Mouse (Mus musculus) kidney, adult 8-10 months (tissue): ENCODE data around the gene Lhx3.

Experiments
- DNase-seq, 2 experiments: peaks; one replicate each; pipeline ENCODE4 v3.0.0; 2022

Lhx3 gene

DNA sequence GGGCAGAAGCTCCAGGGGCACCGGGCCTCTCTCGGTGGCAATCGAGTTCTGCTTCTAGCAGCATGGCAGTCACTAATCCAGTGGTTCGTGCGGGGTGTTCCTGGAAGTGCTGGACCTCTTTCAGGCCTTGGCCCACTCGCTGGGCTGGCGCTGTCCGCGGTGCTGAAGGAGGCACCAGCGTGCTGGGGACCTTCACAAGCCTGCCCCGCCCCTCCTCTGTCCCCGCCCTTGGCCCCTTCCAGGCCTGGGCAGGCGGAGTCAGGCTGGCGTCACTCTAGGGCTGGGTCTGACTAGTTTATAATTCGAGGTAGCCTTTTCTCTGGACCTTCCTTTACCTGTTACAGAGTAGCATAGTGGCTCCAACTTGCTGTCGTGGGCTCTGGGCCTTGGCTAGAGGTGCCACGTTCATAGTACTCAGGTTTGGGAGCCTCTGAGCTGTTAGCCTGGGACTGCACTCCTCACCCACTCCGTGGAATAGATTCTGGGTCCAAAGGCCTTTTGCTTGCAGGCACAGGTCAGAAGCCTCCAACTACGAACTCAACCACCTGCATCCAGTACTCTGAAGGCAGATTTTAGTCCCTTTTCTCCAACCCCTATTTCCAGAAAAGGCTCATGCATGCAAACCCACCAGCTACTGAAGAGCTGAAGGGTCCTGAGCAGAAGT is at the start of gene Lhx3:
Gene Lhx3 (minus strand): TSS at position 164 of the 664 bp plus-strand sequence.
- peak; percentile 77 to 88 for DNase-seq

DNA sequence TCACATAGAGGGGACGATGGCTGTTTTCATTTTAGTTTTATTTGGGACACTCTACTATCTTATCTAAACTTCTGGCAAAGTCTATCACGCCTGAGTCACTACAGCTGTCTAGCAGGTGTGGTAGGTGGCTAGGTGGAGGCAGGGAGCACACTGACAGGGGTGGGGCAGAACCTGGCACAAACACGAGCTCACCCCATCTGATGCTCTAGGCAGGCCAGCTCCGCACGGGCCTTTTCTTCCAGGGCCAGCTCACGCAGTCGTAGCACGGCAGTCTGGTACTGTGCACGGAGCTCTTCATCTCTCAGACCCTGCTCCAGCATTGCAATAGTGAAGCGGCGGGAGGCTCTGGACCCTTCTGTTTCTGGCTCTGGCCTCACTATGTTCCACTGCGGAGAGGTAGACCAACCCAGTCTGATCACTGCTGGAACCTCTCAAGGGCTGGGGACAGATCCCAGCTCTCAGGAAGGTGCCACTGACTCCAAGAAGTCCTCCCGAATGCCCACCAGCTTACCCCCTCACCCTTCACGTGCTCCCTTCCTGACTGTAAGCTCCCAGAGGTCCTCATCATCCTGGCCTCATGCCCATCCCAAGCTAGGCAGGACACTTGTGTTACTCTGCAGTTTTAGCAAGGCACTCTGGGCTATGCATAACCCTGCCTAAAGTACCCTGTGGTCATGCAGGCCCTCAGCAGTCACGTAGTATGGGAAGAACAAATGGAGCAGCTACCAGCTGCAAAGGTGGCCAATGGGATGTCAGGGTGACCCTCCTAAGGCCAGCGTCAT is 49.4 kb upstream of the Lhx3 start:
- DNase-seq = no peak

GRCm38 (mm10) chr2:26254816-26255215 is 46.7 kb upstream of the Lhx3 start:
- no peak for DNase-seq

DNA sequence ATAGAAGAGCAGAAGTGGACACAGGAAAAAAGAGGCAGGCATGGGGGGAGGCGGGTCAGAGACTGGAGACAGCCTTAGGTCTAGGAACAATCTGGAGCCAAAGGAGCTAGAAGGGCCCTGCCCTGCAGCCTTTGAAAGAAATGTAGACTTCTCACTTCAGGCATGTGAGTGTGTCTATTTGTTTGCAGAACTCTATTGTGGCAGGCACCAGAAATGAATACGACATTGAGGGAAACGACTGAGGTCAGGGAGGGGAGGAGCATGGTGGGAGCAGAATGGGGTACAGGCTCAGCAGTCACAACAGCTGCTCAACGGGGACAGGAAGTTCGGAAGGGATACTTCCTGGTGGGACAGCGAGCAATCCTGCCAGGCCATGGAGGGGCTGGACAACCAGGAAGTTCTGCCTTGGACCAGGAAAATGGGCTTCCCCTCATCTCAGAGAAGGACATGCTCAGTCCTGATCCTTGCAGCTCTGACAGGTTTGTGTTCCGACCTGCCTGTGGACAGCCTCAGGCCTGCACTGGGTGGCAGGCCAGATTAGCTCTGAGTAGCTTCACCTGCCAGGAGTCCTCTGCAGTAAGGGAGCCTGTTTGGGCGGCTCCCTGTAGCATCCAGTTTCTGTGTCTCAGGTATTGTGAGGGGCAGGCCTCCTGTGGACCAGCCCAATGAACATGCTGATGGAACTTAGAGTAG is 44.6 kb upstream of the Lhx3 start:
- no peak for DNase-seq

GRCm38 (mm10) chr2:26247531-26247930 is 39.4 kb upstream of the Lhx3 start:
- DNase-seq = no peak

- DNase-seq = no peak
These were observed 32.8 kb upstream of the Lhx3 start for GRCm38 (mm10) chr2:26240841-26241240.

- no peak for DNase-seq
These were observed 32.2 kb upstream of the Lhx3 start for GRCm38 (mm10) chr2:26240330-26240729.

DNA sequence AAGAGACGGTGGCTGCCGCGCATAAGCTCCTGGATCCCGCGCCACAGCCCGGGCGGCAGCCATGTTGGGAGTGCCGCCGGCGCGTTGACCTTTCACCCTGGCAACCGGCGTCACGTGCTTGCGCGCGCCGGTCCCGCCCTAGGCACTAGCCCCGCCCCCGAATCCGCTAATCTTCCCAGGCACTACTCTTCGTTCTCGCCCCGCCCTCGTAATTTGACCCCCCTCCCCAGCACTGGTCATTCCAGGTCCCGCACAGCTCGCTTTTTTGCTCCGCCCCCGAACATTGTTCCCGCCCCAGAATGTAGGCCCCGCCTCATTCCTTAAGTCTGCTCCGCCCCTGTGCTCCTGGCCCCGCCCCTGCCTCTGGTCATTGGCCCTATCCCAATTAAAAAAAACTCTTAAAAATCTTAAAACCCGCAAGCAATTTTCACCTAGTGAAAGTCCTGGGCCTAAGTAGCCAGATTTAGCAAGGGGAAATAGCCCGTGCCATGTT is 29.2 kb upstream of the Lhx3 start, which contains the start of gene Qsox2:
Gene Qsox2 (minus strand): TSS at position 236 of the 493 bp plus-strand sequence.
- DNase-seq = peak; percentile 95 to 97

GRCm38 (mm10) chr2:26236681-26237289 is 28.7 kb upstream of the Lhx3 start:
- no peak for DNase-seq

GRCm38 (mm10) chr2:26234771-26235170 is 26.7 kb upstream of the Lhx3 start:
- peak; percentile 12 to 32 for DNase-seq

- no peak for DNase-seq
These were observed 26.2 kb upstream of the Lhx3 start for GRCm38 (mm10) chr2:26234253-26234652.

DNA sequence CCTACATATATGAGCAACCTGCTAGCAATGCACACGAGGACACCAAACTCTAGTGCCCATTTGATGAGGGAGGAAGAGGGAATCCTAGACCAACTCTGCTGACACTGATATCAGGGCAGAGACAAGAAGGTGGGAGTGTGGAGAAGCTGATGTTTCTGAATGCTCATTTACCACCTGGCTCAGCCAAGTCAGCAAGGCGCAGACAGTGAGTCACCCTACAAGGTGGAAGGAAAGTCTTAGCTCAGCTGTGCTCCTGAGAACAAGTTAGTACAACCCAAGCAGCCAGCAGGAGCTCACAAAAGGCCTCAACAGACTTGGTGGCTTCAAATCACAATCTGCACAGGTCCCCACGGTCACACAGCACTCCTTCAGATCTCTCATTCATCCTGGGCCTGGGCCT is 23.3 kb upstream of the Lhx3 start:
- DNase-seq = no peak

GRCm38 (mm10) chr2:26230253-26230652 is 22.2 kb upstream of the Lhx3 start:
- no peak for DNase-seq

DNA sequence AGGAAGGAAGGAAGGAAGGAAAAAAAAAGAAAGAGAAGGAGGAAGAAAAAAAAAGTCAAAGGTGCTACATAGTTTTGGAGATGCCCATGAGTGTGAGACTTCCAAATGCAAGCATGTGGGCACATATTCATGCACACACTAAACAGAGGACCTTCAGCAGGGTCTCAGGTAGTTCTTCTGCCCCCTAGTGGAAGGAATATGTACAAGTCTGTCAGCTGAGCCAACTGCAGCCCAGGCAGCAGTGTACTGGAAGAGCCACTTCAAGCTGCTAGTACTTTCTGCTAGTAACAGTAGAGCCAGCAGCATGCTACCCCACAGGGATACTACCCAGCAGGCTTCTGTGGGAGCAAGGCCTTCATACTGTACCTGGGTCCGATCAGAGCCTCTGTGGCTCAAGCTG is 19.7 kb upstream of the Lhx3 start:
- peak; percentile 22 to 30 for DNase-seq

DNA sequence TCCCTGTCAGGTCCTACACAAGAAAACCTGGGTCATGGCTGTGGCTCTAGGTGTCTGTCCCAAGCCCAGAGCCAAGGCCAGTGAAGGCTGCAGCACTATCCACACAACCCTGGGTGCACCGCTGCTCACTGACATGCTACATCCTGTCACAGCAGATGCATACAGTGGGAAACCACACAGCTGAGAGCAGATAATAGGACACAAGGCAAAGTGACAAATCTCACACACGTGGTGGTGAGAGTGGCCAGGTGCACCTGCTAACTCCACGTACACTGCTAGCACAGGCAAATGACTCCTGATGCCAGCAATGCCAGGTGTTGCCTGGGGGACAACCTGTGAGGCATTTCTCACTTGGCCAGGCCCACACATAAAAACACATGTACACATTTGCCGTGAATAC is 17.2 kb upstream of the Lhx3 start:
- DNase-seq = no peak

DNA sequence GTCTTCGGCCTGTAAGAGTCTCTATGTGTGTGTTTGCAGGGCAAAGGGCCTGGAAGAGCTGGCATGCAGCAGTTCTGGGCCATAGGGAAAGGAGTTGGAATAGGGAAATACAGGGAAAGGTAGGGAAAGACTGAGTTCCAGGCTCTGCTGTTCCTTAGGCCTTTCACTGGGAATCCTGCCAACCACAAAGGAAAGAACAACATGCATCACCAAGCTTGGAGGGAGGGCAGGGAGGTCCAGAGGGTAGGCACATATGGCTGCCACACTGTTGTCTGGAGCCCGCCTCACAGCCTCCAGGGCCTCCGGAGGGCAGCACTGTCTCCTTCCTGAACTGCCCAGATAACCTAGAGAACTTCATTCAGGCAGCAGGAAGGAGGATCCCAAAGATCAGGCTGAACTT is 15.9 kb upstream of the Lhx3 start:
- DNase-seq = no peak

GRCm38 (mm10) chr2:26214526-26214925 is 6.4 kb upstream of the Lhx3 start:
- no peak for DNase-seq

DNA sequence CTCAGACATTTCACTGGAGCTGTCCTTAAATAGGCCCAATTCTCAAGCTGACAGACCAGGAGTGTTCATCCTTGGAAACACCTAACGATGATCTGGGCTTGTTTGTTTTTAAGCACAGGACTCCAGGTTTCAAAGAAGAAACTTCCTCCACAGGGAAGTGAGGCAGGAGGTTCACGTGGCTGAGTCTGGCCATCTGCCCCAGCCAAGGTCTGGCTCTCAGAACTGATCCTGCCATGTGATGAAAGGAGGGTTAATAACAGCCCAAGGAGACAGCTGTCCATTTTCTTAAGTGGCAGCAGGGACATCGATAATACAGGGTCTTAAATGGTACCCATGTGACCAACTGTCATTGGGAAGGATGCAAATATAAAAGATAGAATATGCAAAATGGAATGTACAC is 1.5 kb upstream of the Lhx3 start:
- DNase-seq = no peak

- no peak for DNase-seq
These were observed 530 bp downstream of the Lhx3 start for GRCm38 (mm10) chr2:26207559-26207958.

DNA sequence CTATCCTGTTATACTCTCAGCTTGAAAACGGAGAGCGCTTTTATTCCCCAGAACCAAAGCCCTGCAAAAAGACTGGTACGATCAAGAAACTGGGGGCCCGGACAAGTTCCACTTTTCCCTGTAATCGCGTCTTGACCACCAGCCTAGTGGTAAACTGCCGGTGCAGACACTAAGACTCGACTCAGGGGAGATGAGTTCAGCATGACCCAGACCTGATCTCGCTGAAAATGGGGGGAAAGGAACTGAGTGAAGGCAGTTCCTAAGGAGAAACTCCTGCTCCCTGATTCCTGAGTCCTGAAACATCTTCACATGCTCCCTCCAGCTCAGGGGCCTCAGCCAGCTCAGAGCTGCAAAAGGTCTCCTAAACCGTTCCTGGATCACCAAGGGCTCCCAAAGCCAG is 2.3 kb downstream of the Lhx3 start:
- DNase-seq = no peak

DNA sequence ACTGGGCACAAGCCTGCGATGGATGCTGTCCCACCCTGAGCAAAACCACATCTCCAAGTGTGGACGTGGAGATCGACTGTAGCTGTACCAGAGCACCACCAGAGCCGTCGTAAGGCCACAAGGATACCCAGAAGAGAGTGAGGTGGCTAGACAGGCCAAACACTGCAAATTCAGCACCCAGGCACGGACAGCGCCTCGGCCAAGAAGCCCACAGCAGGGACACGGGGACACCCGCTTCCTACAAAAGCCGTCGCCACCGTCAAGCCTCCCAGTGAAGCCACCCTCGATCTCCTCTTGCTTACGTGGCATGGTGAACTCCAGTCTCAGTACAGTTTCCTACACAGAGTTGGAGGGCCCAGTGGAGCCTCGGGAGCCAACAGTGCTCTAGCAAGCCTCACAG is 3.0 kb downstream of the Lhx3 start:
- no peak for DNase-seq

DNA sequence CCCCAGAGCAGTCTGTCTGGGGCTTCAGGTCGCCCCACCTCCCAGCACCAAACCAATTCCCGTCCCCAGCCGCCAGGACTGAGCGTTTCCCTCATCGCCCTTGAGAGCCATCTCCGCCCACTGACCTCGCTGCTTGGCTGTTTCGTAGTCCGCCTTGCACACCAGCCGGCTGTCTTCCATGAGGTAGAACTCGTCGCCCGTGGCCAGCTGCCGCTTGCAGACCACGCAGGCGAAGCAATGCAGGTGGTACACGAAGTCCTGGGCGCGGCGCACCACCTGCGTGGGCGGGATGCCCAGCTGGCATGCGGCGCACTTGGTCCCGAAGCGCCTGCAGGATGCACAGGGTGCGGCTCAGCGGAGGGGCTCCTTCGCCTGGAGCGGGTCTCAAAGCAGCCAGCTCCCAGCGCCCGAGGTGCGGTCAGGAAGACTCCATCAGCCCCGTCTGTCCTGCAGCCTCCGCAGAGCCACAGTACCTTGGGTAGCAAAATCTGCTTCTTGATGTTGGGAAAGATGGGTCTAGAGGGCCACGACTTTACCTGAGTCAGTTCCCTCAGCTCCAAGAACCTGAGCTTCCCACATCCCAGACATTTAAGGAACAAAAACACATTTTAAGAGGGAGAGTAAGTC is 5.1 kb downstream of the Lhx3 start:
- no peak for DNase-seq
